Mouse (Mus musculus) liver, adult 2 months (tissue): ENCODE results near the gene Arfgef3. TPM values are rescaled to one million over a fixed set of nuclear protein-coding genes. Genes with fewer than 3 reads are reported as not detected.

Source experiments
- DNase-seq: peaks from one replicate; pipeline ENCODE4 v3.0.0-alpha.2; 2011; ENCODE audit warnings: low read depth, low spot score; ENCODE audit errors: extremely low read depth
- H3K27ac ChIP-seq: fragments of 200-500 bp; replicated peaks from 2 replicates; pipeline ENCODE4 v1.5.1; 2012; ENCODE audit warnings: low read depth, mild to moderate bottlenecking, control low read depth, inconsistent platforms, low read length; ENCODE audit not compliant: insufficient read depth
- H3K27me3 ChIP-seq: fragments of 200-500 bp; 2 replicates; pipeline ENCODE4 v1.6.1; 2012; ENCODE audit warnings: mild to moderate bottlenecking, moderate library complexity, low read length, inconsistent platforms; ENCODE audit not compliant: control insufficient read depth, insufficient read depth
- H3K36me3 ChIP-seq: fragments of 200-500 bp; 2 replicates; pipeline ENCODE4 v1.6.1; 2012; ENCODE audit warnings: low read length, inconsistent platforms; ENCODE audit not compliant: control insufficient read depth, insufficient read depth
- H3K4me1 ChIP-seq: fragments of 200-500 bp; 2 replicates; pipeline ENCODE4 v1.6.1; 2011; ENCODE audit warnings: low read length; ENCODE audit not compliant: control insufficient read depth, insufficient read depth
- H3K4me3 ChIP-seq: fragments of 200-500 bp; 2 replicates; pipeline ENCODE4 v1.5.1; 2011; ENCODE audit warnings: low read depth, mild to moderate bottlenecking, control low read depth, low read length, moderate library complexity; ENCODE audit not compliant: insufficient read depth
- H3K79me2 ChIP-seq: fragments of 200-500 bp; 2 replicates; pipeline ENCODE4 v1.6.1; 2012; ENCODE audit warnings: inconsistent platforms, mild to moderate bottlenecking, low read length, moderate library complexity; ENCODE audit not compliant: control insufficient read depth, insufficient read depth
- H3K9ac ChIP-seq: fragments of 200-500 bp; 2 replicates; pipeline ENCODE4 v1.6.1; 2012; ENCODE audit warnings: low read depth, mild to moderate bottlenecking, control low read depth, inconsistent platforms, low read length
- CTCF ChIP-seq: fragments of 200-500 bp; IDR thresholded peaks from 2 replicates; pipeline ENCODE4 v1.5.1; 2011; ENCODE audit warnings: low read depth, low read length, control low read depth
- POLR2A ChIP-seq: fragments of 200-500 bp; IDR thresholded peaks from 2 replicates; pipeline ENCODE4 v1.6.1; 2011; ENCODE audit warnings: low read length, control low read depth; ENCODE audit not compliant: insufficient read depth; ENCODE audit errors: extremely low read depth
- WGBS: fragments of 180-500 bp; shearing (Covaris S2); methylation state at CpG from one replicate; pipeline ENCODE4 v1.1.7; 2018; 5-methylcytosine and 5-hydroxymethylcytosine counted together
- polyA plus RNA-seq: library from polyadenylated mRNA; depleted of rRNA; stranded (reverse); fragments of >200 nt; gene quantifications from 2 replicates; pipeline ENCODE4 v1.2.3, GENCODE M21; 2012
- total RNA-seq: library from RNA; depleted of rRNA; stranded (reverse); fragments of >200 nt; gene quantifications from 2 replicates; pipeline ENCODE4 v1.2.3, GENCODE M21; 2014

Arfgef3 gene
- total and polyA plus RNA-seq, 2 experiments = under 0.01 TPM; not detected in 1

DNA sequence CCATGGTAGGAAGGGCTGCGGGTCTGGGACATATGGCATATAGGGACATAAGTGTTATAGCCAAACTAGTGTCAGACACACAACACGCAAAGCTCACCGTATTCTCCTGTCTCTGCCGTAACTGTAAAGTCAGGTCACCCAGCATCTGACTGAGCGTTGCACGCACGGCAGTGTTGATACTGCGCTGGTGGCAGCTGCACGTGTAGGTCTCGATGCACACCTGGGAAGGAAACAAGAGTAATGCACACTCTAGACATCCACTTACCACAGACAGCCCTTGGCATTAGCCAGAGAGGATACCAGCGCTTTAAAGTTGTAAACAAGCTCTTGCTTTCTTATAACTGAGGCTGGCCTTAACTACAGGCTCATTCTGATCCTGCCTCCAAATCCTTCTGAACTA lies 79.0 kb downstream of the Arfgef3 start:
- Histone ChIP-seq H3K9ac (no peak overlapping the region), H3K4me1 (no peaks in the 10 kb centered on the region), H3K27ac (no peak overlapping the region), H3K4me3 (no peak overlapping the region), H3K79me2 (no peaks in the 10 kb centered on the region), H3K27me3 (no peaks in the 10 kb centered on the region), H3K36me3 (no peaks in the 10 kb centered on the region)
- 95% methylated on average over 11 of the region's 11 CpGs for WGBS
- no peak for DNase-seq
- TF ChIP-seq POLR2A (no peak), CTCF (no peak)

DNA sequence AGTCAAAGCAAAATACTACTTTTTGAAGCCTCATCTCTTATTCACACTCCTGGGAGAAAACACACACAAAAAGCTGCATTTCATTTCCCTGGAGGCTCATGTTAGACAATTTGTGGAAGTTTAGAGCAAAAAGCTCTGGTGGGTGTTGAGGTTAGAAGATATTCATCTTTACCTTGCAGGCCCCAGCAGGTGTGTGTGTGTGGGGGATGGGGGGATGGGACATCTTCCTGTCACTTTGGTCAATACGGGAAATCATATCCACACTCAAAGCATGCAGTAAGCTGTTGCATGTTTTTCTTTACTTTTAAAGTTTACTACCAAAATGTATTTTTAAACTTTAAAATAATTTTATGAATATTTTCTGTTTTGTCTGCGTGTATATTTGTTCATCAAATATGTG lies 79.7 kb downstream of the Arfgef3 start:
- no peaks in the 10 kb centered on the region for H3K36me3 ChIP-seq
- H3K27ac ChIP-seq = no peak overlapping the region
- H3K4me1 ChIP-seq = no peaks in the 10 kb centered on the region
- no peak overlapping the region for H3K4me3 ChIP-seq
- DNase-seq = no peak
- TF ChIP-seq POLR2A (no peak), CTCF (no peak)
- no peak overlapping the region for H3K9ac ChIP-seq
- WGBS = 90% methylated on average over 2 of the region's 2 CpGs
- H3K79me2 ChIP-seq = no peaks in the 10 kb centered on the region
- no peaks in the 10 kb centered on the region for H3K27me3 ChIP-seq

DNA sequence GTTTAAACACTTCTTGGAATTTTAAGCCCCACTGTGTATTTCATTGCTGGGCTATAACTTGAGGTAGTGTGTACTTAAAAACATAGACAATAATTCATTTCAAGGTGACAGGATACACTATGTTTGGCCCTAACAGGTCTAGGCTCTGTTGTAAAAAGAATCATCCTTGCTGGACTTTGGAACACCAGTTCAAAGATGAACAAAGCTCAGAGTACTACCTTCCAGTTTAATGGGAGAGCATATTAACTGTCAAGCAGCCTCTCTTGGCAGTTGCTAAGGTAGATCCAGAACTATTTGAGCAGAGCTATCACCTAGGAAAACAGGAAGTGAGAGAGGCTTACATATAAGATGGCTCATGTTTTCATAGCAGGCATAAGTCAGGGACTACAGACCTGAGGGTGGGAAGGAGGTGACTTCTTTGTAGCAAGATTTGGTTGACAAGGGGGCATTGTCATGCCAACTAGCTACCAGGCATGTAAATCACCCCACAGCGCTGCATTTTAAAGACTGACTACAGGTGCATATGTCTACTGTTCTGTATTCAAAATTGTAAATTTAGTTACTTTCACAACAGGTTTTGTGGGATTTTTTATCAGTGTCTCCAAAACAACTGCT lies 82.0 kb downstream of the Arfgef3 start:
- TF ChIP-seq POLR2A (no peak), CTCF (no peak)
- Histone ChIP-seq H3K36me3 (no peaks in the 10 kb centered on the region), H3K27me3 (no peaks in the 10 kb centered on the region), H3K4me1 (no peaks in the 10 kb centered on the region), H3K79me2 (no peaks in the 10 kb centered on the region), H3K4me3 (no peak overlapping the region), H3K9ac (no peak overlapping the region), H3K27ac (no peak overlapping the region)
- DNase-seq = peak; percentile 26
- 94% methylated on average over 1 of the region's 1 CpGs for WGBS

DNA sequence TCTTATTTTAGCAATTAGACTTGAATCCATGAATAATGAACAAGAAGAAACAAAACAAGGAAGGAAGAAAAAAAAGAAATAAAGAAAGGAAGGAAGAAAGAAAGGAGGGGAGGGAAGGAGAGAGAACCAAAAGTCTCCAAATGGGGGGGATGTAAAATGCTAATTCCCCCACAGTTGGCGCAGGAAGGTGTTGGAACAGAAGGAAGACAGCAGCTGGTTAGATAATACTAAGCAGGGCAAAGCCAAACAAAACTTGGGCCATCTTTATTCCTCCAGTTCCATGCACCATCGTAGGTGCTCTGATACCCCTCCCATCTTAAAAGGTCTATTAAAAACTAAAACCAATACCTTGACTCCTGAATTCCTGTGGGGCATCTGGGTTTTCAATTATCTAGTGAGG lies 82.8 kb downstream of the Arfgef3 start:
- DNase-seq = no peak
- H3K27me3 ChIP-seq = no peaks in the 10 kb centered on the region
- TF ChIP-seq CTCF (no peak), POLR2A (no peak)
- no peaks in the 10 kb centered on the region for H3K36me3 ChIP-seq
- H3K27ac ChIP-seq = no peak overlapping the region
- no peaks in the 10 kb centered on the region for H3K79me2 ChIP-seq
- no peak overlapping the region for H3K4me3 ChIP-seq
- H3K4me1 ChIP-seq = no peaks in the 10 kb centered on the region
- 90% methylated on average over 2 of the region's 2 CpGs for WGBS
- H3K9ac ChIP-seq = no peak overlapping the region

DNA sequence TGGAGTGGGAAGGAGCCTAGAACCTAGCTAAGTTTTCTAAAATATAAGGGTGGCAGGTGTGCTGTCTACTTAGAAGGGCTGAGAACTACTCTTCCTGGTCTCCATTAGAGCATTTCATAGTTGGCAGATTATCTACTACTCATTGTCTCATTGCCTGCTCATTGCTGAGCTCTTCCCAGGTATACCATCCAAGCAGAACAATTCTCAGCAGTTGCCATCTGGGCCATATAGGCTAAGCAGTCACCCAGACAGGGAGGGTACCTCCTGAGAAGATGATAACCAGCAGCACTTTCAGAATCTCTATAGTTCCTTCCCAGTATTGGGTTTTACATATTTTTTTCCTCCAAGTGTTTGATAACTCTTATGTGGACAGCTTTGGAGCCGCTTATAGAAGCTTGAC lies 86.2 kb downstream of the Arfgef3 start:
- DNase-seq = no peak
- H3K4me3 ChIP-seq = no peak overlapping the region
- H3K27me3 ChIP-seq = no peaks in the 10 kb centered on the region
- no peaks in the 10 kb centered on the region for H3K4me1 ChIP-seq
- no peaks in the 10 kb centered on the region for H3K79me2 ChIP-seq
- H3K27ac ChIP-seq = no peak overlapping the region
- H3K9ac ChIP-seq = no peak overlapping the region
- no peaks in the 10 kb centered on the region for H3K36me3 ChIP-seq
- WGBS = 92% methylated on average over 1 of the region's 1 CpGs
- TF ChIP-seq POLR2A (no peak), CTCF (no peak)

DNA sequence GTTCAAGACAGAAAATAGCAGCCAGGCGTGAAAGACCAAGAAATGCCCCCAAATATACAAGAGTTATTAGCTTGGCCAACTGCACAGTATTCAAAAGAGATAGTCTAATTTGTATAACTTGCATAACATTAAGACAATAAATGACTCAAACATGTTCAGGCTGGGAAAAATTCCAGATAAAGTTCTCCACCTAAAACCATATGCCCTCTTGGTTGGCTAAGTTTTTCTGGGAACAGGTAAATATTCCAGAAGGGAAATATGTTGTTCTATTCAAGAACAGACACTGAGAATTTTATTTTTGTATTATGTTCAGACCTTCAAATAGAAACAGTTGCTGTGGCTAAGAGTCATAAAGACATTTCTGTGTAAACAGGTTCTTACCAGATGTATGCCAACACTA lies 96.7 kb downstream of the Arfgef3 start:
- 81% methylated on average over 1 of the region's 1 CpGs for WGBS
- no peaks in the 10 kb centered on the region for H3K36me3 ChIP-seq
- no peaks in the 10 kb centered on the region for H3K27me3 ChIP-seq
- no peaks in the 10 kb centered on the region for H3K4me1 ChIP-seq
- TF ChIP-seq POLR2A (no peak), CTCF (no peak)
- H3K4me3 ChIP-seq = no peak overlapping the region
- DNase-seq = no peak
- H3K9ac ChIP-seq = no peak overlapping the region
- H3K27ac ChIP-seq = no peak overlapping the region
- no peaks in the 10 kb centered on the region for H3K79me2 ChIP-seq
